Mouse (Mus musculus): ENCODE measurements around the gene Ankar. TPM values are rescaled to one million over a fixed set of nuclear protein-coding genes. Genes with fewer than 3 reads are reported as not detected.

Ankar gene
- polyA plus RNA-seq (2015; fragmentation: Nextera tagmentation; extraction: Ambion mirVana), result not detected in 2 replicates

DNA sequence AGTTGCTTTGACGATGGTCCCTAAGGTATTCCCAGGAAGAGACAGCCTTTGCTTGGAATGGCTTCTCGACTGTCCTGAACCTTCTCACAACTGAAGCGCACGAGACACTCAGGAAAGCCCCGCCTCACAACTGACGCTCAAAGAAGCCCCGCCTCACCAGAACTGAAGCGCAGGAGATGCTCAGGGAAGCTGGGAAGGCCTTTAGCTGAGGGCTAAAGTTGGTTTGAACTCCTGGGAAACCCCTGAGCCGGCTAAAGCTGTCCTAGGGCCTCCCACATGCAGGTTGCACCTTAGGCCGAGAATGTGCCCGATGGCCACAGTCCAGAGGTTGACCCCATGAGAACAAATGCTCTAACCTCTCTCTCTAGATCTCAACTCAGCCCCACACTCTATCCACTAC lies at the start of gene Ankar:
Ankar (minus strand) TSS at position 101 of the 400 bp plus-strand sequence.
- no peak within 1 kb of the TSS for H3K4me2 ChIP-seq (replicated peaks)
- no peaks in the 10 kb centered on the region for H3K36me3 ChIP-seq
- no peaks in the 10 kb centered on the region for H3K9me3 ChIP-seq
- no peak within 1 kb of the TSS for H3K27ac ChIP-seq
- no peak within 1 kb of the TSS for H3K4me3 ChIP-seq (replicated peaks)
- no peak within 1 kb of the TSS for H3K9ac ChIP-seq
- no peaks in the 10 kb centered on the region for H3K27me3 ChIP-seq (replicated peaks)
- no peak for ATAC-seq
- no peaks in the 10 kb centered on the region for H3K4me1 ChIP-seq (replicated peaks)
- 80% methylated on average over 11 of the region's 11 CpGs for WGBS

DNA sequence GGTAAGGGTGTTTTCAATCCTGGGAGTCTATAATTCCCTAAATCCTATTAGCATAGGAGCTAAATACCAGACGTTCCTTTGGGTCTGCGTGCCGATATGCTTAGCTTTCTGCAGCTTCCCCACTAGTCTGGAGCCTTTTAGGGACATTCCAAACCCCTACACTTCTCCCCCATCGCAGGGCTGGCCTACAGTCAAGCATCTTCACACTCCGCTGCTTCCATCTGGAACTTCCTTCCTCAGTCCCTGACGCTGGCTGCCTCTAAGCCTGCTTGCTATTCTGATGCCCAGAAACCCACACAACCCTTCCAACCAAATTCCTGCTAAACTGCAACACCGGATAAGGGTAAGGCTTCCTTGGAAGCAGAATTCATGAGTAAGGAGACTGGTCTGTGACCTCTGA lies 46.0 kb upstream of the Ankar start:
- WGBS, result 54% methylated on average over 7 of the region's 7 CpGs
- ATAC-seq, result 0 out of 2 replicates have a peak, but pooled peaks have one; percentile 39
- Histone ChIP-seq H3K4me2 (replicated peaks) (no peak overlapping the region), H3K27me3 (replicated peaks) (no peaks in the 10 kb centered on the region), H3K4me1 (replicated peaks) (0 out of 2 replicates have a peak, but pooled peaks cover 3% of the 10 kb centered on the region), H3K9ac (no peak overlapping the region), H3K9me3 (no peaks in the 10 kb centered on the region), H3K27ac (0 out of 2 replicates have a peak overlapping the region, but pooled peaks have one; percentile 9), H3K36me3 (no peaks in the 10 kb centered on the region), H3K4me3 (replicated peaks) (no peak overlapping the region)

DNA sequence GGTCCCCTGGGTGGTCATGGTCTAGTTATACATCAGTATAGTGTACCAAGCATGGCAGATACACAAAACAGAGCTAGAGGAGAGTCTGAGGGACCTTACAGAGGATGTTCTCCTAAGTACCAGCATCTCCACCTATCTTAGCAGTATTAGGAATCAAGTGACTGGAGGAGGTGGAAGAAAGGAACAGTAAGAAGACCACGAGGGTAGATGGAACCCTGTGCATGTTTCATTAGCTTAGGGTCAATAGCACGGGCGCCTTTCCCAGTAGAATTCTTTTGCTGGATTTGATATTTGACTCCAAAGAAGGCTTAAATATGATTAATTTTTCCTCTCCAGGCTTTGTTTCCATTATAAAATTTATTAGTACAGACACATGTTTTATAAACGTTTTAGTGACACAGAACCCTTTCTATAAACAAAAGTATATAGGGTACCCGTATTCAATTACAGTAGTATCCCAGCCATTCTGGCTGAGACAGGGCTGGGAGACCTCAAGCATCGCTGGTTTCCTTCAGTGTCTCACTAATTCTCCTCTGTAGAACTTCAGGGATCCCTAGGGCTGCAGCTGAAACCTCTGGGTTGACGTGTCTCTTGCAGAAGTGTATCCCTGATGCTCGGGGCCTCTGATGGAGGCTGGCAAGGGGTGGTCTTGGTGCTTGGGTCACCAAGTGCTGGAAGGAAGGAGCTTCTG lies 44.6 kb upstream of the Ankar start:
- H3K9me3 ChIP-seq, result no peaks in the 10 kb centered on the region
- H3K9ac ChIP-seq, result no peak overlapping the region
- no peaks in the 10 kb centered on the region for H3K27me3 ChIP-seq (replicated peaks)
- no peak overlapping the region for H3K4me3 ChIP-seq (replicated peaks)
- 45% methylated on average over 8 of the region's 8 CpGs for WGBS
- peak overlapping the region; percentile 70 for H3K27ac ChIP-seq
- H3K4me1 ChIP-seq (replicated peaks), result 0 out of 2 replicates have a peak, but pooled peaks cover 3% of the 10 kb centered on the region
- no peak overlapping the region for H3K4me2 ChIP-seq (replicated peaks)
- peak; percentile 66 for ATAC-seq
- no peaks in the 10 kb centered on the region for H3K36me3 ChIP-seq

DNA sequence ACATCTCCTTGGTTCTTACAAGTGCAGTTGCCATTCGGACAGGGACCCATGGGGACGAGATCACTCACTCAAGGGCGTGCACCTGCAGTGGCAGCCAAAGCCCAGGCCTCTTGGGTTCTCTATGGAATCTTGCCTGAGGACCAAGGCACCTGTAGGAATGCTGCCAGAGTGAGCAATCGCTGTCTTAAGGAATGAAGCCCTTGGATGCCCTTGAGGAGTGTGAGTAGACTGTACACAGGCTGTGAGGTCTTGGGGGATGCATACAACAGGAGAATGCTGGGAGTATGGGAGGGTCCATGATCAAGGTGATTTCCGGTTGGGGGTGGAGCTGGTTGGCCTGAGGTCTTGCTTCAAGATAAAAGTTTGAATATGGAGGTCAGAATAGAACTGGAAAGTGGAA lies 41.0 kb upstream of the Ankar start:
- H3K36me3 ChIP-seq, result no peaks in the 10 kb centered on the region
- no peak for ATAC-seq
- peaks cover 11% of the 10 kb centered on the region for H3K4me1 ChIP-seq (replicated peaks)
- 89% methylated on average over 5 of the region's 5 CpGs for WGBS
- no peaks in the 10 kb centered on the region for H3K9me3 ChIP-seq
- H3K27me3 ChIP-seq (replicated peaks), result no peaks in the 10 kb centered on the region
- H3K9ac ChIP-seq, result no peak overlapping the region
- H3K4me3 ChIP-seq (replicated peaks), result no peak overlapping the region
- H3K27ac ChIP-seq, result no peak overlapping the region
- no peak overlapping the region for H3K4me2 ChIP-seq (replicated peaks)

DNA sequence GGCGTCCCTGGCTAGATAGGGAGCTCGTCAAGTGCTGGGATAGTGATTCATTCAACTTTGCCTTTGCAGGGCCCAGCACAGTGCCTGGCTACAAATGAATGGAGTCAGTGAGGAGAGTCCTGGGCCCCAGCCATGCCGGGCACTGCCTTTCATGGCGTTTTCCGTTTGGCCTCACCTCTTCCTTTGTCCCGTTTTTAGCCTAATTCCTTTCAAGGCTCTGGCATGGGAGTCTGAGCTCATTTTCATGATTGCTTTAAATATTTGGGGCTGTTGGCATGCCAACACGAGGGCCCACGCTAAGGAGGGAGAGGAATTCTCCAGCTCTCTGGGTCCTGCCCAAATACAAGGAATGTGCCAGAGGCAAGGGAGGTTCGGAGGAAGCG lies 39.3 kb upstream of the Ankar start:
- no peaks in the 10 kb centered on the region for H3K27me3 ChIP-seq (replicated peaks)
- H3K27ac ChIP-seq, result no peak overlapping the region
- no peak overlapping the region for H3K4me2 ChIP-seq (replicated peaks)
- ATAC-seq, result 0 out of 2 replicates have a peak, but pooled peaks have one; percentile 28
- no peak overlapping the region for H3K9ac ChIP-seq
- no peaks in the 10 kb centered on the region for H3K9me3 ChIP-seq
- WGBS, result 66% methylated on average over 10 of the region's 10 CpGs
- H3K36me3 ChIP-seq, result no peaks in the 10 kb centered on the region
- H3K4me1 ChIP-seq (replicated peaks), result peaks cover 17% of the 10 kb centered on the region
- no peak overlapping the region for H3K4me3 ChIP-seq (replicated peaks)

DNA sequence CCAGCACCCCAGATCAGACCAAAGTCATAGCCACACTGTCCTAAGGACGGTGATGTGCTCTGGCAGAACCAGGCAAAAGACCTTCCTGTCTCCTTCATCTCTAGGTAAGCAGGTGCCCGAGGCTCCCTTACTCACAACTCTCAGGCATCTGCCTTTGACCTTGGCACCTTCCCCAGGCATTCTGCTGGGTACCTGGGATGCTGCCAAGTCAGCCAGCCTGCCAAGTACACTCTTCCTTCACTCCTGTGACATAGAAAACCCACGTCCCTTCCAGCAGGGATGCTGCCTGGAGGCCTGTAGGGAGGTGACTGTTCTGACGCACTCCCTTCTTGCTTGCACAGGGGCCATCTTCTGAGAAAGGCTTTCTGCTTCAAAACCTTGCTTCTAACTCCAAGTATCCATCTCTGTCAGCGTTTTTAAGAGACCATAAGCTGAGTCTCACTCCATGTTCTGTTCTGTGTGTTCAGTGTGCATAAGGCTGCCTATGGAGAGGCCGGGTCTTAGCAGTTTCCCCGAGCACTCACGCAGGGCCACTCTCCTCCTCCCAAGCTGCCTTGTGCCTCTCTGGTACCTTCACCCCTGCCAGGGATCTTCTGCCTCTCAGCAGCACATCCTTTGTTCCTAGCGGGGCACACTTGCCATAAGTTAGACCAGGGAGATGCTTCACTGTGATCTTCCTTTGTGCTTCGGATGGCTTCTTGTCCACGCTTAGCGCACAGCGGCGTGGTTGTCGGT lies 38.7 kb upstream of the Ankar start:
- H3K9me3 ChIP-seq, result no peaks in the 10 kb centered on the region
- no peak for ATAC-seq
- H3K4me3 ChIP-seq (replicated peaks), result no peak overlapping the region
- no peaks in the 10 kb centered on the region for H3K27me3 ChIP-seq (replicated peaks)
- no peak overlapping the region for H3K9ac ChIP-seq
- no peak overlapping the region for H3K4me2 ChIP-seq (replicated peaks)
- H3K4me1 ChIP-seq (replicated peaks), result peaks cover 16% of the 10 kb centered on the region
- WGBS, result 81% methylated on average over 15 of the region's 15 CpGs
- H3K36me3 ChIP-seq, result no peaks in the 10 kb centered on the region
- no peak overlapping the region; the same call in 1 of the 2 replicates for H3K27ac ChIP-seq

DNA sequence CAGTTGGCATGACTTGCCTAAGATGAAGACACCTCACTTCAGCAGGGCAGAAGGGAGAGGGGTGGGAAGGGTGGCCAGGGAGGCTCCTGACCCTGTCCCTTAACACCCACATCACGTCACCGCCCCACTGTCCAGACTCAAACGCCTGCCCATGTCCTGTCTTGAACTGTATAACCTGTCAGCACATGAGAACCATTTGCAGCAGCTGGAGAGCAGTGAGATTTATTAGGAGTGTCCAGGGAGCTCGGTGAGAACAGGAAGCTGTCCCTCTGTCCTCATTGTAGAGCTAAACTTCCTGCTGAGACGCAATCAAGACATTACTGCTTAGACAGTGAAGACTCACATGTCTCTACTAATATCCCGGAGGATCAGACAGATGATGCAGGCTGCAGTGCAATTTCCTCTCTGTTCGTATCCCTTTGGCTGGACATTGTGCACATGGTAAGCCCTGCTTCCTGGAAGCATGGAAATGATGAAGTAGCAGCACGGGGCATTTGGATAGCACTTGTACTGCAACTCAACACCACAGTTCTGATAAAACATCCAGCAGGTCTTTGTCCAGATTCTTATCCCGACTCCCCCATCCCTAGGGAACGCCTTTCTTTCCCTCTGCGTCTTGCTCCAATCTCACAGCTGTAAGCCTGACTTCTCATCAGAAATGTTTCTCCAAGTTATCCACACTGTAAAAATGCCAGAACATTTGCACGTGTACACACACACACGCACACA lies 36.2 kb upstream of the Ankar start:
- H3K4me1 ChIP-seq (replicated peaks), result peaks cover 16% of the 10 kb centered on the region
- no peak overlapping the region; the same call in 1 of the 2 replicates for H3K4me2 ChIP-seq (replicated peaks)
- ATAC-seq, result peak; percentile 45; the same call in 1 of the 2 replicates
- H3K36me3 ChIP-seq, result no peaks in the 10 kb centered on the region
- H3K27ac ChIP-seq, result no peak overlapping the region
- no peaks in the 10 kb centered on the region for H3K27me3 ChIP-seq (replicated peaks)
- no peak overlapping the region for H3K9ac ChIP-seq
- WGBS, result 39% methylated on average over 13 of the region's 13 CpGs
- no peaks in the 10 kb centered on the region for H3K9me3 ChIP-seq
- no peak overlapping the region for H3K4me3 ChIP-seq (replicated peaks)

DNA sequence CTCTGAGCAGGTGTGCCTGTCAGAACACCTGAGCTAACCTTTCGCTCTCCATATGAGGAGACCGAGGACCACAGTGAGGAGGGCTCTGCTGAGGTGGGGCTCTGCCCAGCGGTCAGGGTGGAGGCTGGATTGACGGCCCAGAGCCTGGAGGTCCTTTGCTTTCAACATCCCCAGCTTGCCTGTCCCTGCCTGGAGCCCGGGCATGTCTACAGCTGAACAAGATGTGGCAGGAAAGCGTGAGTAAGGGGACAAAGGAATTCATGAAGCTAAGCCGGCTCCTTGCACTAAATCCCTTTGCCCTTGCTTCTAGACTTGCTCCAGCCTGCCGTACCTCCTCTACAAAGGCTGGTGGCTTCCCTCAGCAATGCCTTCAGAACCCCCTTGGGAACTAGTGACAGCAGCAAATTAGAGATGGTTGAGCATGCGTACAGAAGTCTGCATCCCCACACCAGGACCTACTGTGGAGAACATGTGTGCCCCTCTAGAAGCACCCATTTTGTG lies 32.9 kb upstream of the Ankar start:
- Histone ChIP-seq H3K4me2 (replicated peaks) (no peak overlapping the region), H3K4me1 (replicated peaks) (peaks cover 16% of the 10 kb centered on the region), H3K27ac (no peak overlapping the region), H3K4me3 (replicated peaks) (no peak overlapping the region), H3K27me3 (replicated peaks) (no peaks in the 10 kb centered on the region), H3K36me3 (no peaks in the 10 kb centered on the region), H3K9me3 (no peaks in the 10 kb centered on the region), H3K9ac (no peak overlapping the region)
- no peak for ATAC-seq
- WGBS, result 89% methylated on average over 9 of the region's 9 CpGs

DNA sequence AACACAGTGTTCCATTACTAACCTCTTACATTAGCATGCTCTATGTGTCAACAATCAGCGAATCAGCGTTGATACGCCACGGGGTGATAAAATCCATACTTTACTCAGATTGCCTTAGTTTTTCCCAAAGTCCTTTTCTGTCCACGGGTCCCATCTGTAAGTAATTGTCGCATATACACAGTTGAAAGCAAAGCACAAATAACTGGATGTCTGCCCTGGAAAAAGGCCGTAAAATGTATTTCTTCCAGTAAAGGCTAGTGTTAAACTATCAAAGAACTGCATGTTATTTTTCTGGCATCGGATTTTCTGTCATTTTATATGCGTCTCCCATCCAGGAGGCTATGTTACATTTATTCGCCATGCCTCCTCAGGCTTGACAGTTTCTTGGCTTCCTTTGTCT lies 29.7 kb upstream of the Ankar start:
- 63% methylated on average over 10 of the region's 10 CpGs for WGBS
- Histone ChIP-seq H3K36me3 (no peaks in the 10 kb centered on the region), H3K4me3 (replicated peaks) (no peak overlapping the region), H3K27me3 (replicated peaks) (no peaks in the 10 kb centered on the region), H3K27ac (no peak overlapping the region), H3K4me1 (replicated peaks) (no peaks in the 10 kb centered on the region), H3K4me2 (replicated peaks) (no peak overlapping the region), H3K9me3 (no peaks in the 10 kb centered on the region), H3K9ac (no peak overlapping the region)
- no peak for ATAC-seq

DNA sequence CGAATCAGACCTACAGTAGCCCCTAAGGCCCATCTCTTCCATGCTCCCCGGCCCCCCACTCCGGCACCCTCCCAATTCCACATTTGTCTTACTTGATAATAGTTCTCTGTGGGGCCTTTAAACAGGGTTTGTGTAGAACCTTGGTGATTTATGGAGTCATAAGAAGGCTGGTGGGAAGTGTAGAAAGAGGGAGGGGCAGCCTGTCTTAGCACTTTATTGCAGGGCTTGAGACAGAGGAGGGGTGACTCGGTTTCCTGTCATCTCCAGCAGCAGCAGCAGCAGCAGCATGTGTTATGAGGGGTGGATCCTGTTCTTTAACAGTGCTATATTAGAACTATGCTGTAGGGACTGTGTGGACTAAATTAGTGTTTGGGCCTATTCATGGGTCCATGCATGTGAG lies 28.4 kb upstream of the Ankar start:
- Histone ChIP-seq H3K9me3 (no peaks in the 10 kb centered on the region), H3K4me2 (replicated peaks) (no peak overlapping the region), H3K36me3 (no peaks in the 10 kb centered on the region), H3K9ac (no peak overlapping the region), H3K4me1 (replicated peaks) (no peaks in the 10 kb centered on the region), H3K27me3 (replicated peaks) (no peaks in the 10 kb centered on the region), H3K4me3 (replicated peaks) (no peak overlapping the region), H3K27ac (no peak overlapping the region)
- peak; percentile 68 for ATAC-seq
- 35% methylated on average over 4 of the region's 4 CpGs for WGBS

DNA sequence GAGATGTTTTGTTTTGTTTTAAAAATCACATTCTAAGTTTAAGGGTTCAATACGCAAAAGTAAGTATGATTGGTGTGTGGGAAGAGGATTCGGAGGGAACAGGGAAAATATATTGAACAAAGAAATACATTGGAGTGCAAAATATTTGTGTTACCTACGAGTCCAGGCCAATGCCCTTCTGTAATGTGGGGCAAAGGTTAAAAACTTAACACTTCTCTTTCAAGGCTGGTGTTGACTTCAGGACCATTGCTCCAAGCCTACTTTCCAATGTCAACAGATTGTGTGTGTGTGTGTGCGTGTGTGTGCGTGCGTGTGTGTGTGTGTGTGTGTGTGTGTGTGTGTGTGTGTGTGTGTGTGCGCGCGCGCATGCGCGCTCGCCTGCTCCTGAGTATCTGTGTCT lies 25.6 kb upstream of the Ankar start:
- no peak overlapping the region for H3K4me2 ChIP-seq (replicated peaks)
- no peaks in the 10 kb centered on the region for H3K4me1 ChIP-seq (replicated peaks)
- no peaks in the 10 kb centered on the region for H3K9me3 ChIP-seq
- H3K36me3 ChIP-seq, result no peaks in the 10 kb centered on the region
- H3K27ac ChIP-seq, result no peak overlapping the region
- H3K9ac ChIP-seq, result no peak overlapping the region
- no peak for ATAC-seq
- no peaks in the 10 kb centered on the region for H3K27me3 ChIP-seq (replicated peaks)
- H3K4me3 ChIP-seq (replicated peaks), result no peak overlapping the region
- whole genome bisulfite sequencing, result 81% methylated on average over 13 of the region's 13 CpGs

DNA sequence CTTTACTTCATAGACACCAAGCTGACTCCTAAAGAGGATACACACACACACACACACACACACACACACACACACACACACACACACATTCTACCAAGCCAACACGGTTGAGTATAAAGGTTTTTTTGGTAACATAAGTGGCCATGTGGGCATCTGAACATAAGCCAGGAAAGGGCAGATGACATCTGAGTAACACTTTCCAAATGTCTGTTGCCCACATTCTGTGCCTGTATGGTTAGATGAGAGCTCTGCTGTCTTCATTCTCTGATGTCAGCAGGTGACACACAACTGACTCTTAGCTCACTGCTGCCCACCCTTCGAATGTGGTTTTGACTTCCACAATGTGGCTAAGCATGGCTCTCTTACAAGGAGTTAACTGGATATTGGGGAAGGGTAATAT lies 24.0 kb upstream of the Ankar start:
- H3K27ac ChIP-seq, result no peak overlapping the region
- no peaks in the 10 kb centered on the region for H3K4me1 ChIP-seq (replicated peaks)
- no peaks in the 10 kb centered on the region for H3K36me3 ChIP-seq
- WGBS, result 78% methylated on average over 2 of the region's 2 CpGs
- no peak for ATAC-seq
- H3K27me3 ChIP-seq (replicated peaks), result no peaks in the 10 kb centered on the region
- no peaks in the 10 kb centered on the region for H3K9me3 ChIP-seq
- no peak overlapping the region for H3K4me2 ChIP-seq (replicated peaks)
- no peak overlapping the region for H3K4me3 ChIP-seq (replicated peaks)
- no peak overlapping the region for H3K9ac ChIP-seq
